Mouse (Mus musculus): ENCODE measurements at regions not wholly inside any gene's neighbourhood (a gene's known extent, or its start where the extent isn't known, plus 50 kb on each side); places are given as distances from the start of the nearest gene placed in this dataset.

DNA sequence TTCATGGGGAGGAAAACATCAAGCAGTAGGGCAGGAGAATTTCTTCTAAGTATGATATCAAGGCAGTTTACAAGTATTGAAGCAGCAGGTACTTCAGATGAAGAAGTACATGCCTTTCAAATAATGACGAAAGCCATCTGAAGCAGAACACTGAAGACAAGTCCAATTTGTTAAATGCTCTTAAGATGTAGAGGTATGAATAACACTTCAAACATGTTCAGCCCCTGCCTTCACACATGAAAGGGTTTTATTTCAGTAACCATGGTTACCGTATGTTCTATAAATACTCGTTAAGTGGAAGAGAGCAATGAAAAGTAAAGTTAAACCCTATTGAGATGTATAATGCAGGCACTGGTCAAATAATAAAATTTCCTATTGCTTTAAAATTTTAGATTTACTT, 101.8 kb downstream of the Mospd2 start:
- ATAC-seq (ENCODE audit: extremely low read depth, insufficient number of reproducible peaks, low FRiP score, poor library complexity, severe bottlenecking) (no peak), DNase-seq (ENCODE audit: low spot score) (no peak)
- no peaks in the 10 kb centered on the region for H3K9me3 ChIP-seq (replicated peaks)
- no peaks in the 10 kb centered on the region for H3K4me1 ChIP-seq (ENCODE audit: insufficient read depth, low read depth, low read length)
- no peak overlapping the region for H3K4me3 ChIP-seq (ENCODE audit: low read depth, low read length)
- no peak for TF ChIP-seq GATA2 (IDR thresholded peaks at IDR 0.05; ENCODE audit: borderline replicate concordance, low read depth, low read length)
- no peak for TF ChIP-seq CTCF (IDR thresholded peaks at IDR 0.05; ENCODE audit: low read depth, low read length)
- no peaks in the 10 kb centered on the region for H3K27me3 ChIP-seq (ENCODE audit: insufficient read depth, low read length)
- no peaks in the 10 kb centered on the region for H3K36me3 ChIP-seq (replicated peaks)

DNA sequence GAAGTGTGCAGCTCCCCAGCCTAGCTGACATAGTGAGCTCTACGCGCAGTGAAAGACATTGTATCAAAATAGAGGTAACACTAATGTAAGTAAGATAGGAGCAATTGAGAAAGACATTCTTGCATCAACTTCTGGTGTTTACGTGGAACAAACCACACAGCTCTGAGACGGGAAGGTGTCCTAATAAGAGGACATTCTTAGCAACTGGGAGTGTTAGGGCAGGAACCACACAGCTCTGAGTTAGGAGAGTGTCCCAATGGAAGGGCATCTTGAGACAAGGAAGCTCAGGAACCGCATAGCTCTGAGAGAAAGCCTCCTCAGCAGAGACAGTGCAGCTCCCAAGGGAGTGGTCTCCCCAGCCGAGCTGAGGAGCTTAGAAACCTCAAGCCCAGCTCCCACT, 139.8 kb downstream of the Mospd2 start:
- ATAC-seq (ENCODE audit: extremely low read depth, insufficient number of reproducible peaks, low FRiP score, poor library complexity, severe bottlenecking) (no peak), DNase-seq (ENCODE audit: low spot score) (no peak)
- Histone ChIP-seq H3K4me3 (ENCODE audit: low read depth, low read length) (no peak overlapping the region), H3K36me3 (replicated peaks) (no peaks in the 10 kb centered on the region), H3K9me3 (replicated peaks) (no peaks in the 10 kb centered on the region), H3K4me1 (ENCODE audit: insufficient read depth, low read depth, low read length) (no peaks in the 10 kb centered on the region), H3K27me3 (ENCODE audit: insufficient read depth, low read length) (no peaks in the 10 kb centered on the region)
- TF ChIP-seq POLR2AphosphoS5 (IDR thresholded peaks at IDR 0.05; ENCODE audit: insufficient replicate concordance, low read depth, low read length): no peak
- TF ChIP-seq CTCF (IDR thresholded peaks at IDR 0.05; ENCODE audit: low read depth, low read length): no peak
- no peak for TF ChIP-seq TAL1 (conservative IDR thresholded peaks at IDR 0.05; ENCODE audit: low read depth, low read length)
- TF ChIP-seq GATA1 (IDR thresholded peaks at IDR 0.05; ENCODE audit: borderline replicate concordance, low read length): no peak
- no peak for TF ChIP-seq GATA2 (IDR thresholded peaks at IDR 0.05; ENCODE audit: borderline replicate concordance, low read depth, low read length)

DNA sequence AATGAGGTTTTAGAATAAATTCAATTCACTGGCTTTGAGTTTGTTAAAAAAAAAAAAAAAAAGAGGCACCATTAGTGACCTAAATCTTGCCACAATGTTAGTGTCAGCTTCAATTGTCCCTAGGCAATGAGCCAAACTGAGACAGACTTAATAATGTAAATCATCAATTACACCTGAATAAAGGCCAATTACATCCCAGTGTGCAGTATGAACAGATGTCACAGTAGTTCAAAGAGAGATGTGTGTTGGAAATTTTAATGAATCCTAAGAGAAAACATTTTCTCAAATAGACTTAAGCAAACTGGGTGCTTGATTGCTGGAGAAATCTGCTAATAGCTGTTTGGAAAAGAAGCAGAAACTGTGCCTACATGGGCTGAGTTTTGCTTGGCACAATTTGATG, 159.3 kb downstream of the Mospd2 start:
- Histone ChIP-seq H3K27me3 (ENCODE audit: insufficient read depth, low read length) (no peaks in the 10 kb centered on the region), H3K4me1 (ENCODE audit: insufficient read depth, low read depth, low read length) (no peaks in the 10 kb centered on the region), H3K36me3 (replicated peaks) (no peaks in the 10 kb centered on the region), H3K9me3 (replicated peaks) (no peaks in the 10 kb centered on the region), H3K4me3 (ENCODE audit: low read depth, low read length) (no peak overlapping the region)
- DNase-seq (ENCODE audit: low spot score) (no peak), ATAC-seq (ENCODE audit: extremely low read depth, insufficient number of reproducible peaks, low FRiP score, poor library complexity, severe bottlenecking) (no peak)
- TF ChIP-seq TAL1 (conservative IDR thresholded peaks at IDR 0.05; ENCODE audit: low read depth, low read length) (no peak), GATA2 (IDR thresholded peaks at IDR 0.05; ENCODE audit: borderline replicate concordance, low read depth, low read length) (no peak), POLR2AphosphoS5 (IDR thresholded peaks at IDR 0.05; ENCODE audit: insufficient replicate concordance, low read depth, low read length) (no peak), GATA1 (IDR thresholded peaks at IDR 0.05; ENCODE audit: borderline replicate concordance, low read length) (no peak), CTCF (IDR thresholded peaks at IDR 0.05; ENCODE audit: low read depth, low read length) (no peak)

DNA sequence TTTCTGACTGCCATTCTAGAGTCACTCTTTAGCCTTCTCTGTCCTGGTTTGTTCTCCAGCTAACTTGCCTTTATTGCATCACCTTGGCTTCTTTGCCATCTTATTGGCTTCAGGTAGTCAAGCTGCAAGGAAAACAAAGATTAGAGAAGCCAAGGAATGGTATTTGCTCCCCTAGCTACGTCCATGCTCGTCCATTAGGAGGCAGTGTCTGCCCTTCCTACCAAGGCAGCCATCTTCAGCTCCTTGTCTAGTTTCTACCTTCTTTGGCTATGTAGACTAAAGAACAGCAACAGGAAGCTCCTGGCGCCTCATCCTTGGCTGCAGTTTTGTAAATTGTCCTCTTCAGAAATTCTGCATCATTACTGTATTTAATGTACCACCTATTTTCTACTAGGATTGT, 192.9 kb downstream of the Mospd2 start:
- Histone ChIP-seq H3K4me1 (ENCODE audit: insufficient read depth, low read depth, low read length) (no peaks in the 10 kb centered on the region), H3K4me3 (ENCODE audit: low read depth, low read length) (no peak overlapping the region), H3K27me3 (ENCODE audit: insufficient read depth, low read length) (no peaks in the 10 kb centered on the region), H3K36me3 (replicated peaks) (no peaks in the 10 kb centered on the region), H3K9me3 (replicated peaks) (no peaks in the 10 kb centered on the region)
- ATAC-seq (ENCODE audit: extremely low read depth, insufficient number of reproducible peaks, low FRiP score, poor library complexity, severe bottlenecking) (peak; percentile 49; the same call in 1 of the 2 replicates), DNase-seq (ENCODE audit: low spot score) (no peak)
- TF ChIP-seq POLR2AphosphoS5 (IDR thresholded peaks at IDR 0.05; ENCODE audit: insufficient replicate concordance, low read depth, low read length): no peak
- no peak for TF ChIP-seq TAL1 (conservative IDR thresholded peaks at IDR 0.05; ENCODE audit: low read depth, low read length)
- TF ChIP-seq GATA1 (IDR thresholded peaks at IDR 0.05; ENCODE audit: borderline replicate concordance, low read length): no peak
- TF ChIP-seq CTCF (IDR thresholded peaks at IDR 0.05; ENCODE audit: low read depth, low read length): no peak
- TF ChIP-seq GATA2 (IDR thresholded peaks at IDR 0.05; ENCODE audit: borderline replicate concordance, low read depth, low read length): no peak

DNA sequence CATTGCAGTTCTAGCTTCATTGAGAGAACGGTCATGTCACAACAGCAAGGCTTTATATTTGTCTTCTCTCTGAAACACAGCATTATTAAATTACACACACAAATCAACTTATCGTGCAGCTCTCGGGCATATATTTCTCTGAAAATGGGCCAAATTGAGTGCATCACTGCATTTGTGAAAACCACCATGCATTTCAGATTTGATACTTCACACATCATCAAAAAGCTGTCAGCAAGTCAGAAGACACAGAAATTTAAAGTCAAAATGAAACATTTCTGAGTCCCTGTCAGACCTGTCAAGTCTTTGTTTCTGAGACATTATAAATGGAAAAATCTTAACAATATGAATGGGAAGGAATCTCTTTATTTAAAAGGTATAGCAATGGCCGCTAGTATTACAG, 215.3 kb downstream of the Mospd2 start:
- Histone ChIP-seq H3K4me3 (ENCODE audit: low read depth, low read length) (no peak overlapping the region), H3K27me3 (ENCODE audit: insufficient read depth, low read length) (no peaks in the 10 kb centered on the region), H3K9me3 (replicated peaks) (no peaks in the 10 kb centered on the region), H3K4me1 (ENCODE audit: insufficient read depth, low read depth, low read length) (no peaks in the 10 kb centered on the region), H3K36me3 (replicated peaks) (no peaks in the 10 kb centered on the region)
- DNase-seq (ENCODE audit: low spot score) (no peak), ATAC-seq (ENCODE audit: extremely low read depth, insufficient number of reproducible peaks, low FRiP score, poor library complexity, severe bottlenecking) (no peak)
- TF ChIP-seq POLR2AphosphoS5 (IDR thresholded peaks at IDR 0.05; ENCODE audit: insufficient replicate concordance, low read depth, low read length) (no peak), TAL1 (conservative IDR thresholded peaks at IDR 0.05; ENCODE audit: low read depth, low read length) (no peak), GATA2 (IDR thresholded peaks at IDR 0.05; ENCODE audit: borderline replicate concordance, low read depth, low read length) (no peak), CTCF (IDR thresholded peaks at IDR 0.05; ENCODE audit: low read depth, low read length) (no peak), GATA1 (IDR thresholded peaks at IDR 0.05; ENCODE audit: borderline replicate concordance, low read length) (no peak)

DNA sequence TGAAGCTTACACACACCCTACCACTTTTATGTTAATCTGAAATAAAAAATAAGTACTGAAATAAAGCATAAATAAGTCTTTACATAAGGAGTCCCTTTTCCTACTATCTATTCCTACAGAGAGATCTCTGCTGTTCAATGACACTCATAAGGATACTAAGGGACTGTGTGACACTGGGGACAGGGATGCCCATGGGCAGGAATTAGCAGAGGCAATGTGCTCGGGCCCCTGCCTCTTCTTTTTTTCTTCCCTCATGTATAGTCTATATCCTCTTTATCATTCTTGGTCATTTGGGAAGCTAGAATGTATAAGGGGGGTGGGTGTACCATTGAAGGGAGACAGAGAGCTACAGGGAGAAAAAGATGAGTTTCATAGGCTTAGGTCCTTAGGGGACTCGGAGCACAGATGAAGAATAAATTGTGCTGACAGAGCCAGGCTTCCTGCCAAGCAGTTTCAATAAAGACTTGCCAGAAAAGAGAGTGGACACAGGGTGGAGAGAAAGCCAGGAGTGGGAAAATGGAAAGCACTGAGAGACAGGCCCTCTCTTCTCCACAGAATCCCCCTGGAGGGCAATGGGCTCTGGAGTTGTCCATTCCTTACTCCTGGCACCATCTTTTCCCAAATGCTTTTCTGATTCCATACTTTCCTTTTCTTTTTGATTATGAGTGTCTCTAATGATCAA, 216.3 kb downstream of the Mospd2 start:
- Histone ChIP-seq H3K36me3 (replicated peaks) (no peaks in the 10 kb centered on the region), H3K27me3 (ENCODE audit: insufficient read depth, low read length) (no peaks in the 10 kb centered on the region), H3K4me1 (ENCODE audit: insufficient read depth, low read depth, low read length) (no peaks in the 10 kb centered on the region), H3K4me3 (ENCODE audit: low read depth, low read length) (no peak overlapping the region), H3K9me3 (replicated peaks) (no peaks in the 10 kb centered on the region)
- ATAC-seq (ENCODE audit: extremely low read depth, insufficient number of reproducible peaks, low FRiP score, poor library complexity, severe bottlenecking) (no peak), DNase-seq (ENCODE audit: low spot score) (no peak)
- TF ChIP-seq GATA1 (IDR thresholded peaks at IDR 0.05; ENCODE audit: borderline replicate concordance, low read length) (no peak), TAL1 (conservative IDR thresholded peaks at IDR 0.05; ENCODE audit: low read depth, low read length) (no peak), CTCF (IDR thresholded peaks at IDR 0.05; ENCODE audit: low read depth, low read length) (no peak), POLR2AphosphoS5 (IDR thresholded peaks at IDR 0.05; ENCODE audit: insufficient replicate concordance, low read depth, low read length) (no peak), GATA2 (IDR thresholded peaks at IDR 0.05; ENCODE audit: borderline replicate concordance, low read depth, low read length) (no peak)
